Mouse (Mus musculus) G1E (cell line): ENCODE data around the gene Chrnb1.

Experiments used
- CTCF ChIP-seq: IDR thresholded peaks from 2 replicates; pipeline ENCODE4 v1.5.1; 2012; ENCODE audit warnings: low read depth, low read length, inconsistent platforms, mixed read lengths
- GATA1 ChIP-seq: IDR thresholded peaks from 2 replicates; pipeline ENCODE4 v1.6.1; 2012; ENCODE audit warnings: borderline replicate concordance, low read length, inconsistent platforms, mixed read lengths
- POLR2AphosphoS5 ChIP-seq: IDR thresholded peaks from 2 replicates; pipeline ENCODE4 v1.6.1; 2012; ENCODE audit warnings: low read depth, low read length, inconsistent platforms; ENCODE audit not compliant: insufficient replicate concordance
- TAL1 ChIP-seq: conservative IDR thresholded peaks from 2 replicates; pipeline ENCODE4 v1.6.1; 2012; ENCODE audit warnings: low read depth, low read length, inconsistent platforms, mixed read lengths

- TF ChIP-seq CTCF (no peak), GATA1 (no peak), POLR2AphosphoS5 (no peak), TAL1 (no peak)
These were observed 13.9 kb downstream of the Chrnb1 start for GRCm38 (mm10) chr11:69781828-69782227.
